In the genomic region with DNA sequence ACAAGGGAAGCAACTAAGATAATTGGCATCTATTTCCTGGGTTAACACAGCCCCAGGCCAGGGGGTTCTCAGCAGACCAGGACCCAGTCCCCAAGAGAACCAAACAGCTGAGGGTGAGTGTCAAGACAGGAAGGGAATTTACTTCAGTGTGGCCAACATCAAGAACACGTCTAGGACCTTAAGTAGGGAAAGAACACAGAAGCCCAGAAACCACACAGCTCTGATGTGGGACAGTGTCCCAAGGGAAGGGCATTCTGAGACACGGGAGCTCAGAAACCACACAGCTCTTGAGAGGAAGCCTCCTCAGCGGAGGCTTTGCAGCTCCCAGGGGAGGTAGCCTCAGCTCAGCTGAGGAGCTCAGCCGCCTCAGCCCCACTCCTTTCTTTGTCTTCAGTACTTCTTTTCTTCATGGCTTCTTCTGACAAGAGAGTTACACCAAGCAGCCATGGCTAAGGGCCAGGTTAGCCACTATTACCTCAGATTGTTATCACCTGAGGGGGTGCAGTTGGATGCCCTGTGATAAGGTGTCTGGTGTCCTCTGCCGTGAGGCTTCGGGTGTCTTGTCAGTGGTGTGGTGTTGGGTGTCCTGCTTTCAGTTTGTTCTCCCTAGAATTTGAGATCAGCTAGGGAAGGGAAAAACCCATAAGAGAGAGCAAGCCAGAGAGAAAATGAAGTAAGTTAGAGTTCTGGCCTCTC, we compare ENCODE assay signal across 21 mouse cellular contexts. TPM values are rescaled to one million over a fixed set of nuclear protein-coding genes. Genes with fewer than 3 reads are reported as not detected.
"Had no signal": no experiment of that assay in that cellular context is flagged by ENCODE, and none has a peak within 500 bp of the region (broad histone marks: within the 10 kb centered on the region; RNA-seq: fewer than 3 reads in every experiment).

No protein-coding gene starts in this region.

- H3K27me3 ChIP-seq: kidney, embryonic 15.5 days; limb, embryonic 15.5 days; liver, embryonic 12.5 days; neural tube, embryonic 15.5 days; stomach, embryonic 15.5 days had no signal

- H3K9me3 ChIP-seq: kidney, embryonic 15.5 days; limb, embryonic 15.5 days; liver, embryonic 12.5 days; midbrain, embryonic 10.5 days; neural tube, embryonic 15.5 days; stomach, embryonic 15.5 days had no signal

- H3K4me1 ChIP-seq: kidney, embryonic 15.5 days; limb, embryonic 15.5 days; midbrain, embryonic 10.5 days; neural tube, embryonic 15.5 days; stomach, embryonic 15.5 days had no signal

- ATAC-seq: liver, embryonic 12.5 days had no signal

- DNase-seq: layer of hippocampus, adult 9-11 months; layer of hippocampus, postnatal 36 days; lung, embryonic 14.5 days; lung, postnatal 14 days; midbrain, embryonic 14.5 days; retina, postnatal 1 day; right cerebral cortex, postnatal 4 days; thymus, adult 2 months; thymus, postnatal 25 days had no signal

- H3K4me3 ChIP-seq: kidney, embryonic 15.5 days; limb, embryonic 15.5 days; liver, embryonic 12.5 days; midbrain, embryonic 10.5 days; myocyte; neural tube, embryonic 15.5 days; stomach, embryonic 15.5 days had no signal

RNA-seq across cellular contexts. Expression of a gene that starts 8.8 kb away (rescaled TPM):
- total RNA-seq: layer of hippocampus, adult 18-20 months; layer of hippocampus, postnatal 36 days; left cerebral cortex, adult 8-10 months; left cerebral cortex, postnatal 25 days had no signal
- polyA plus RNA-seq: limb, embryonic 11.5 days; macrophage had no signal
